Mouse (Mus musculus): ENCODE measurements at regions not wholly inside any gene's neighbourhood (a gene's known extent, or its start where the extent isn't known, plus 50 kb on each side); places are given as distances from the start of the nearest gene placed in this dataset.
A peak's percentile ranks its signal among the peaks of the same experiment; 100 is the strongest.

DNA sequence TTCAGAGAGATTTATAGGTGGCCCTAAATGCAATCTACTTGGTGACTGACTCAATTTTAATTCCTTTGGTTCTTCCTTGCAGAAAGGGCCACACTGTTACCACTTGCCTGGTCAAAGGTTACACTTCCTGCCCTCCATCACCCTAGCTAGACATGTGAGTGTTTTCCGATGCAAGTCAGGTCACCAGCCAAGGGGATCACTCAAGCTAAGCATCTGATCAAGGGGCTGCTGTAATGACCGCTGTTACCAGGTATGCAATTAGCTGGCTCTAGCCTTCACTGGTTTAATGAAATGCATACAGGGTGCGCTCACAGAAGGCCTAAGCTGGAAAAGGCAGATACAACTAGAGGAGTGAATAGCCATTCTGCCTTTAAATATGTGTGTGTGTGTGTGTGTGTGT, 105.1 kb downstream of the Mtx2 start:
- intact Hi-C loops (cut with DNase I): no loop called here
- no peak for DNase-seq (ENCODE audit: extremely low spot score in 1 of 2, low spot score in 2 of 2)

DNA sequence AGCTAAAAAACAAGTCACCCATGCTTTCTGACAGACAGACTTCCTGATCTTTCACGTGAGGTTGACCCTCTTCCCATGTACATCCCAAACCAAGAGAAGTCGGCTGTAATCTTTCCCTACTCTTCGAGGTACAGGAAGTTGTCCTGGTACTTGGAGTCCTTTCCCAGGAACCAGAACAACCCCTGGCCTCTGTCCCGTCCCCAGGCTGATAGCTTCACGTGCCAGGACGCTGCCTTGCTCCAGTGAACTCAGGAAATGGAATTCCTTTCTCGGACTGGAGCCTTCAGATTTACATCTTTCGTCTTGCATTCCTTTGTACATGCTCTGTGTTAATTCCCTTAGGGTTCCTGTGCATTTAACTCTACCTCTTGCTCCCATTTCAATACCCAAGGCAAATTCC, 107.6 kb downstream of the Mtx2 start:
- intact Hi-C loops (cut with DNase I): no loop called here
- no peak for DNase-seq (ENCODE audit: extremely low spot score in 1 of 2, low spot score in 2 of 2)

DNA sequence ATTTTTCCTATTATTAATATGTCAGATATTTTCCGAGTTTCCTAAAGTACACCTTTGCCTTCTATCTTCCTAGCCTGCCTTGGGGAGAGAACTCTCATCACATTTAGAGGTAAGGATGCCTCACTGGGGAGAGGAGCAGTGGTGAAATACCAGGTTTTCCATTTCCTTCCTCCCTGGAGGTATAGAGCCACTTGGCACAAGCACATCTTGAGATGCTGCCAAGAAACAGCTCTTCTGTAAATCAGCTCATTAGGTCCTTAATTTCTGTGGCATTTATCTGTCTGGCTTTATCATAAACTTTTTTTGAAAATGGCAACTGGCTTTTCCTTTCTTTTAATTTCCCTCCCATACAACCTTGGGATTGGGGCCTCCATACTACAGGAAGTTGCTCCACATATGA, 108.2 kb downstream of the Mtx2 start:
- intact Hi-C loops (cut with DNase I): no loop called here
- DNase-seq (ENCODE audit: extremely low spot score in 1 of 2, low spot score in 2 of 2): no peak

DNA sequence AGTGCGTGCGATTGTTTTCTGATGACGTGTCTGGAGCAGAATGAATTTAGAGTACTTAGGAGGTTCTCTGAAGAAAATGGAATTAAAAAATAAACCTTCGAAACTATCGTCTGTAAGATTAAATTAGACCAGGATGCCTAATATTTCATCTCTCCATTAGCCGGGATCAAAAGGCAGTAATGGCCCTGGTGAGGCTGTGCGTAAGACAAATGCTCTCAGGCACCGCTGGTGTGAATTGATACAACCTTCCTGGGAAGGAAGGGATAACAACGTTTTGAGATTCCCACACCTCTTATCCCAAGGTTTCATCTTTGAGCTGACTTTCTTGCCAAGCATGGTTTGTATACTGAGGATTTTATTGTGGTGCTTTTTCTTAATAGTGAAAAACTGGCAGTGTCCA, 113.1 kb downstream of the Mtx2 start:
- intact Hi-C loops (cut with DNase I): no loop called here
- DNase-seq (ENCODE audit: extremely low spot score in 1 of 2, low spot score in 2 of 2): no peak

DNA sequence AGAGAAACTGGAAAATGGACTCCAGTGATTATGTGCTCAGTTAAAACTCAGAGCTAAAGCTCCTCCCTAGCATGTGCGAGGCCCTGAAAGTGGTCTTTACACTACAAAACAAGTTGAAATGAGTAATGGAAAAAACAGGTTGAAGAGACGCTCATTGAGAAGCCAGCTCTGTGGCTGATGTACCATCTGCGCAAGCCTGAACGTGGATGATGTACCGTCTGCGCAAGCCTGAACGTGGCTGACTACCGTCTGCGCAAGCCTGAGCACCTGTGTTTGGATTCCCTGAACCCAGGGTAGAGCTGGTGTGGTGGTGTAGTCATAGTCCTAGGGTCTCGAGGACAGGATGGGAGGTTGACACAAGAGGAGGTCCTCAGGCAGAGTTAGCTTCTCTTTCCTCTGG, 116.4 kb downstream of the Mtx2 start:
- intact Hi-C loops (cut with DNase I): no loop called here
- no peak for DNase-seq (ENCODE audit: extremely low spot score in 1 of 2, low spot score in 2 of 2)

DNA sequence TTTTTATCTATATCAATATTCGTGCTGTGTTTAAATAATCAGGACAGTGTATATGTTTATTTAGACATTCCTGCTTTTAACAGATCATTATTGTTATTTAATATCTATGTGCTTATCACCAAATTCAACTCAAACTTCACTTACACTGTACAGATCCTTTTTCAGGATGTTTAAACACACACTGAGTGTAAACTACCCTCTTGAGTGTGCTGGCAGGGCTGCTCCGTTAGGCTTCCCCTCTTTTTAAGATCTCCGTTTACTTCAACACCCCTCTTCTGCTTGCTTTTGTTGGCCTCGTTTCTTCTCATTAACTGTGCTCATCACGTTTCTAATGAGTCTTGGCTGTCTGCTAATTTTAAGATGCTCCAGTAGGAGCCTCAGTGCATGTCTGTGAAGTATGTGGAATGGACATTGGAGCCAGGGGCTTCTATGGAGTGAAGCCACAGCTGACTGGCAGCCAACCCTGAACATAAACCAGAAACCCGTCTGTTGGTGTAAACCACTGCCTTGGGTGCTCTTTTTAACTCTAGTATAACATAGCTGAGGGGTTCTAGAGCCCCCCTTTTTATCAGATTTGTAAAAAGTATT, 117.1 kb downstream of the Mtx2 start:
- intact Hi-C loops (cut with DNase I): no loop called here
- DNase-seq (ENCODE audit: extremely low spot score in 1 of 2, low spot score in 2 of 2): no peak

DNA sequence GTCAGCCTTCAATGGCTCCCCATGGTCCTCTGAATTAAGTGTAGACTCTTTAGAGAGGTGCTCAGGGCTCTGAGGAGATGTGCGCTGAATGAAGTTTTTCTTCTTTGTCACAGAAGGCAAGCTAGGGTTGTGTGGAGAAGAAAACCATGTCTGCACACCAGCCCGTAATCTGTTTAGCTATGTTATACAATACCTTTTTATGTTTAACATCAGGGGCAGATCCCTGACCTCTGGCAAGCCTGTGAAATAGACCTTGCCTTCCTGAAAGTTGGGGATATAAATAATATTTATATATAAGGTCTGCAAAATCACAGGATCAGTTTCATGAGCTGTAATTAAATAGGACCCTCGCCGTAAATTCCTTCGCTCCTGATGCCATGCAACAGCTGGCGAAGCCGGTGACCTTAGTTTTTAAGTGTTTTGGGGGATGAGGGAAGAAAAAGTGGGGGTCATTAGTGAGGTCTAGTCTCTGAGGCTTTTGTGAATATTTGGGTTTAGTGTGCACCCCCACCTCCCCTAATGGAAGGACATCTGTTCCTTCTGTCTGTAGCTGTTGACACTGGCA, 119.7 kb downstream of the Mtx2 start:
- DNase-seq (ENCODE audit: extremely low spot score in 1 of 2, low spot score in 2 of 2): no peak
- intact Hi-C loops (cut with DNase I): no loop called here

DNA sequence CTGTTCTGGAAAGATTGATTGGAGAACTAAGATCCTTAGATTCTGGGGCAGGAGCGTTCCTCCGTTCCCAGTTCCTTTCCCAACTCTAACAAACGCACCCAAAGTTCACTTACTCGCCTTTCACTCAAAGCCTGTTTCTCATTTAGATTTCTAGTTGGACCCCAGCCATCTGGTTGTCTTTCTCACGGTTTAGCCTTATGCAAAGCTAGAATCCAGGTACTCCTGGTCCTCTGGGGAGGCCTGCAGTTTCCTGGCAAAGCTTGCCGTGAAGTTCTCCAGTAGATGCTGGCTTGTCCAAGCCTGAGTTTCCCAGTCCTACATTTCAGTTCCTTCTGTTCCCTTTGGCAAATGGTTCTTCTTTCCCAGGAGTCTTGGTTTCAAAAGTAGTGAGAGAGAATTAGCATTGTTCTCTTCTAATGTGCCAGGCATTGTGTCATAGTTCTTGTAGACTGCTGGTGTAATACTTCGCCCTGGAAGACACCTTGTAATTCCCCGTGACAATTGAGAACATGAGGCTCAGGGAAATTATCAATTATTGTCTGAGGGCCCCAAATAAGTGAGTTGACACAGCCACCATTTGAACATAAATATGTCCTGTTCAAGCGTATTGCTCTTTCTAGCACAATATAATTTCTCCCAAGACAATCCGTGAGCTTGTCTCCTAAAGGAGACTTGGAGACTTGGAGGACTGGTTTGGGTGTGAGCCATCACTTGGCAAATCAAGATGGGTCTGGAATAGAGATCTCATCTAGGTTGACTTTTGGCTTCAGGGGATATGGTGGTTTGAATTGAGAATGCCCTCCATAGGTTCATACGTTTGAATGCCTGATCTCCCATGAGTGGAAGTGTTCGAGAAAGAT, 126.0 kb downstream of the Mtx2 start:
- no peak for DNase-seq (ENCODE audit: extremely low spot score in 1 of 2, low spot score in 2 of 2)

DNA sequence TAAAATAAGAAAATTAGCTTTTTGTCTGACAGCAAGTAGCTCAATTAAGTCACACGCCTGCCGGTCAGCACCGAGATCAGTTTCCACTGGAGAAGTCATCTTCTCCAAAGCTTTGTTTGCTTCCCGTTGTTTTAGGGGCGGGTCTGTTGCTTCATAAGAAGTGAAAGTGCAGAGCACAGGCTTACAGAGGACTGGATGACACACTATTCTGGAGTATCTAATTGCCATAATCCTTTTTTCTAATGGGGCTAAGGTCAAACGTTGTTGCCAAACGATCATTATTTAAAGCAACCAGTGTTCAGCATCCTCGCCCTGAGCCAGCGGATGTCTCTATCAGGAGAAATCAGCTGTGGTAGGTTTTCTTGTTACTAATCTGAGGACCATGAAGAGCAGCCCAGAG, 128.5 kb downstream of the Mtx2 start:
- DNase-seq (ENCODE audit: extremely low spot score in 1 of 2, low spot score in 2 of 2): no peak
- intact Hi-C loops (cut with DNase I): no loop called here

More for the DNA sequence above, 126.0 kb downstream of the Mtx2 start:
- intact Hi-C loops (cut with DNase I): no loop called here

DNA sequence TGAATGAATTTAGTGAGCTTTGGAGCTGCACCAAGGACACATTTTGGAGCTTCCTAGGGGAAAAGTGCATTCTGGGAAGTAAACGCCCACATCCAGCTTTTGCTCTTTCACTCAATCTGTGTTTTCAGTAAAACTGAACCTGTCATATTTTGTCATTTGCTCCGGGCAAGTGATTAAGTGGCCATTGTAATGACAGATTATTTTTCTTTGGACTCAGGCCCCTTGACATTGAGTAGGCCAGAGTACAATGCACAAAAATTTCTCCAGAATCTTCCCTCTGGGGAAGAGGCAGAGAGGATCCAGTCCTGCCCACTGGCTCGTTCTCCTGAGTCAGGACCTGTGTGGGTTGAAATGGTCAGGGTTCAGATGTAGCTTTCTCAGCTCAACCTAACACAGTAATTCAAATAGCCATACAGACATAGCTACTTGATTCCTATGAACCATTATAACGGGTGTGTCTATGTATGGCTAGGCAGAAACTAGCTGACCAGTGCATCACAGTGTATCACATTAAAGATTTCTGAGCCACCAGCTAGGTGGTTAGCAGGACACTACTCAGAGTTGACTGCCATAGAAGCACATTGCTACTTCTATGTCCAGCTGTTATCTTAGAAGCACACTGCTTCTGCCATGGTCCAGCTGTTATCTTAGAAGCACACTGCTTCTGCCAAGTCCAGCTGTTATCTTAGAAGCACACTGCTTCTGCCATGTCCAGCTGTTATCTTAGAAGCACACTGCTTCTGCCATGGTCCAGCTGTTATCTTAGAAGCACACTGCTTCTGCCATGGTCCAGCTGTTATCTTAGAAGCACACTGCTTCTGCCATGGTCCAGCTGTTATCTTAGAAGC, 129.9 kb downstream of the Mtx2 start:
- DNase-seq (ENCODE audit: extremely low spot score in 1 of 2, low spot score in 2 of 2): no peak
- intact Hi-C loops (cut with DNase I): no loop called here

DNA sequence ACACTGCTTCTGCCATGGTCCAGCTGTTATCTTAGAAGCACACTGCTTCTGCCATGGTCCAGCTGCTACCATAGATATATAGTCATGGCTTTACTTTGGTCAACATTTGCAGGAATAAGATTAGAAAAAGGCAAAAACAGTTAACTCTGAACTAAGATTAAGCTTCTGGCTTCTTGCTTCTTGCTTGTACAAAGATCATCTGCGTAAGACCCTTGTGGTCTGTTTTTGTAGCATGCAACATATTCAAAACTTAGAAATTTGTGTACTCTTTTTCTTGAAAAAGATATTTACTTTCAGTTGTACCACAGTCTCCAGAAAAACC, 130.5 kb downstream of the Mtx2 start:
- DNase-seq (ENCODE audit: extremely low spot score in 1 of 2, low spot score in 2 of 2): no peak
- intact Hi-C loops (cut with DNase I): no loop called here

DNA sequence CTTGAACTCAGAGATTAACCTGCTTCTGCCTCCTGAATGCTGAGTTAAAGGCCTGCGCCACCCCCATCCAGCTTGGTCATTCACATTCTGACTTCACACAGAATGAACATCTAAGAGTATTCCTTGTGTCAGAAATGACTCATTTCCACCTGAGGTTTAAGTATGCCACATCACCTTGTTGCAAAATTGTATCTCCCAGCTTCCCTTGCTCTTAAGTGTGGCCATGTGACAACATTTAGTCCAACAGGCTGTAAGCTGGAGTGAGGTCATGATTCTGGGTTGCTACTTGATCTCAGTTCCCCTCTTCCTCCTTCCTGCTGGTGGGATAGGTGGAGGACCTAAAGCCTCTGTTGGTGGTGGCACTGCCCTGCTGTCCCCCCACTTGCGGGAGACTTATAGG, 131.0 kb downstream of the Mtx2 start:
- DNase-seq (ENCODE audit: extremely low spot score in 1 of 2, low spot score in 2 of 2): no peak
- intact Hi-C loops (cut with DNase I): no loop called here

DNA sequence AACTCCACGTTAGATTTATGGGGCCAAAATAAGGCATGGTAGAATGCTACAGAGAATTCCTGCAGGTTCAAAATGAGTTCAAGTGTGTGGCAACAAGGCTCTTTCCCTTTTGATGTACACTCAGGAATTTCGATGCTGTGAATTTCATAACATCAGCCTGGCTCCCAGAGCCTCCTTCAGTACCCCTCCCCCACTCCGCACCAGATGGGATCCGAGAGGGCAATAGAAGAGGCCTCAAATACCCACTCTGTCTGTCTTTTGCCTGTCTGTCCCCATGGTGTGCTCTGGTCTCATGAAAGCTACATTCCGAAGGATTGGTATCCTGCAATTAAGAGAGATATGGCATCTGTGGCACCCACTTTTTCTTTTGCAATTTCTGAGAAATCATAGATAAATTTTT, 134.3 kb downstream of the Mtx2 start:
- intact Hi-C loops (cut with DNase I): loop anchor here (5.0 to 10.0 kb wide), 3 partner anchors 175 to 243 kb away; no protein-coding TSS in a partner anchor
- DNase-seq (ENCODE audit: extremely low spot score in 1 of 2, low spot score in 2 of 2): no peak

DNA sequence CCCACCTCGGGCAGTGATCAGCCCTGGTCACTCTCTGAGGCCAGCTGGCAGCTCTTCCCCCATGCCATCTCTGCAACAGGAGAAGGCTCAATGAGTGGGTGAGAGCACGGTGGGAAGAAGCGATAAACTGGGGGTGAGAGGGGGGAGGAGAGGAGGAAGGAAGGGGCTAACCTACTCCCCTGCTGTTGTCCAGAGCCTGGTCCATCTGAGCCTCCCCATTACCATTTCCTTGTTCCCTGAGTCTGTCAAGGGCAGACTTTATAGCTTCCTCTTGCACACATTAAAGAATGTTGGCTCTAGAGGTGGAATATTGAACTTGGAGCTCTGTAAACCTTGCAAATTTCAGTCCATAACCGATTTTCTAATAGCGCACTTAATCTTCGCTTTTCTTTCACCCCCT, 136.8 kb downstream of the Mtx2 start:
- no peak for DNase-seq (ENCODE audit: extremely low spot score in 1 of 2, low spot score in 2 of 2)
- intact Hi-C loops (cut with DNase I): loop anchor here (5.0 to 10.0 kb wide), 3 partner anchors 172 to 245 kb away; no protein-coding TSS in a partner anchor

DNA sequence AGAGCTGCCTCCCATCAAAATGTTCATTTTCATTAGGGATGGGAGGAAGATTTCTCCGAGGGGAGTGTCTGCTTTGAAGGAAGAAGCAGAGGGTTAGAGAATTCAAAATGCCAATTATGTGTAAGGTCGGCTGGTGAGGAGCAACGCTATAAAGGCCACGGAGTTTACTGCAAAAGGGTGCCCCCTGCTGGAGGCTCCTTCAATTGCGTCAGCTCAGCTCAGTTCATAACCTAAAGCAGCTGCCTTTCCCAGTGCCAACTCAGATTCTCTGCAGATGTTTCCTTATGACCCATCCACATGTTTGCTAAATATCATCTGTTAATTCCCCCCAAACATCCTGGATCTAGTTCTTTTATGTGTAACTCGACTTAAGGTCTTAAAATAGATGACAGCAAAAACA, 138.8 kb downstream of the Mtx2 start:
- DNase-seq (ENCODE audit: extremely low spot score in 1 of 2, low spot score in 2 of 2): peak; percentile 61 to 78
- intact Hi-C loops (cut with DNase I): loop anchor here (5.0 to 10.0 kb wide), 3 partner anchors 170 to 247 kb away; no protein-coding TSS in a partner anchor

DNA sequence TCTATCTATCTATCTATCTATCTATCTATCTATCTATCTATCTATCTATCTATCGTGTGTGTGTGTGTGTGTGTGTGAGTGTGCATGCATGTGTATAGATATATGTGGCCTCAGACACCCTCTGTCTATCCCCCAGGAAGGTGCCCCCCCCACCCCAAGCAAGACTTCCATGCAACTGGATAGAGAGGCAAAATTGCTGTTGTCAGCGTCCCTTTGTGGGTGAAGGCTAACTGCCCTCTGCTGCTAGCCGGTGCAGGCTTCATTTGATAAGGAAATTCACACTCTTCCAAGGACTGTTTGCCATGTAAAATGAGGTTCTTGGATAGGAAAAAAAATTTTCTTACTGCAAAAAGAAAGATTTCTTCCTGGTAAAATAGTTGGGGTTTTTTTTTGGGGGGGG, 139.4 kb downstream of the Mtx2 start:
- DNase-seq (ENCODE audit: extremely low spot score in 1 of 2, low spot score in 2 of 2): no peak
- intact Hi-C loops (cut with DNase I): loop anchor here (5.0 to 10.0 kb wide), 3 partner anchors 170 to 248 kb away; no protein-coding TSS in a partner anchor

DNA sequence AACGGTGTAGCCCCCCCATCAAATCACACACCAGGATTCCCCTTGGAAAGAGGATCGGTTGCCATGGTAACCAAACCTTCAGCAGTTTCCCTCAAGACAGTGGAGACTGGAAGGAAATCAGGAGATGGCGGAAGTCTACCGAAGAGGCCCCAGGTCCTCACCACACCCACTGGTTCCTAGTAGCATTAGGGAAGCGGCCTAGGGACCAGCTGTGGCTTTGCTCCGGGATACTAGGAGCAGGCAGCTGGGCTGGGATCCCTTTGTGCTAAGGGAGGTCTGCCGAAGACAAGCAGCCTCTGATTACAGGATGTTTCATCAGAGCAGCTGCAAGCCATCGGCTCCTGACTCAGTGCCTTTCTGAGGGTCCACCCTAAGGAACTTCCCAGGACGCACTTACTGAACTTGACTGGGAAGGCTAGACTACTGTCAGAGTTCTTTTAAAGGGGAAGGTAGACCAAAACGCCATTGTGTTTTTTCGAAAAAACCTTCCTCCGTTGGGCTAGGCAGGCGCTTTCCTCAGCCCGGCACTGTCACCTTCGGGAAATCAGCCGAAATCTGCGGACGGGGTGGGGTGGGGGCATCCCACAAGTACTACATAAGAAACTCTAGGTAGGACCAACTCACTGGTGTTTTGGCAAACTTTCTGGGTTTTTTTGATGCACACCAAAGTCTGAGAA, 139.9 kb downstream of the Mtx2 start:
- DNase-seq (ENCODE audit: extremely low spot score in 1 of 2, low spot score in 2 of 2): peak; percentile 41 to 47
- intact Hi-C loops (cut with DNase I): loop anchor here (10.0 kb wide), 2 partner anchors 169 to 211 kb away; no protein-coding TSS in a partner anchor

DNA sequence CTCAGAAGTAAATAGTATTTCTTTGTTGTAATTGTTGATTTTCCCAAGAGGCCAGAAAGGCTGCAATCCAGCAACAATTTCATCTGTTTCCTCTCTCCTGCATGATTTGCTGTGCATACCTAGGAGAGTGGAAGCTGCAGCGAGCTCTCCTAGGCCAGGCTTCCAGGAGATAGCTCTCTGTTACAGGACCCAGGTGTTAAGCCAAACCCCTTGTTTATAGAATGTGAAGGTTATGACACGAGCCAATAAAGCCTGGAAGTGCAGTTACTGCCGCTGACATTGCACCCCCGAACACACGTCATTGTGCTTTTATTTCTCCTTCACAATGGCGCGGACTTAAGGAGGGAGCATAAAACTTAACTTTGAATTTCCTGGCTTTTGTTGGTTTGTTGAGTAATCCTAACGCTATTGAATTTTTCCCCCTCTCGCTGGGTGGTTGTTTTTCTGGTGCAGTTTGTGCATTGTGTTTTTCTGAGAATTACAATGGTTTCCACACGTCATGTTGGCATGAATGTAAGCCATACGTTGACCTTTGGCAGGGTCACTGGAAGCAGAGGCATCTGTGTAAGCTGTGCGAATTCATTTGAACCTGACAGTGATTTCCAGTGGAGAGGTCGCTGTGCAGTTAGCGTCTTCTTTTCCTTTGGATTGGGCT, 145.1 kb downstream of the Mtx2 start:
- intact Hi-C loops (cut with DNase I): no loop called here
- DNase-seq (ENCODE audit: extremely low spot score in 1 of 2, low spot score in 2 of 2): no peak
